Mouse (Mus musculus) brain, embryonic 14.5 days (tissue): ENCODE results near the gene Ankmy2.

ENCODE experiments used
- CTCF ChIP-seq: fragments of 200-500 bp; IDR thresholded peaks from 2 replicates; pipeline ENCODE4 v1.5.1; 2012; ENCODE audit warnings: inconsistent platforms, mild to moderate bottlenecking, moderate library complexity, borderline replicate concordance; ENCODE audit not compliant: insufficient read depth, insufficient read length; ENCODE audit errors: extremely low read depth
- POLR2A ChIP-seq: fragments of 200-500 bp; IDR thresholded peaks from 2 replicates; pipeline ENCODE4 v1.6.1; 2012; ENCODE audit warnings: mild to moderate bottlenecking, inconsistent platforms, borderline replicate concordance; ENCODE audit not compliant: poor library complexity, insufficient read depth, insufficient read length, severe bottlenecking; ENCODE audit errors: extremely low read depth

- TF ChIP-seq CTCF: no peak
- no peak for TF ChIP-seq POLR2A
These were observed 24.2 kb upstream of the Ankmy2 start for GRCm38 (mm10) chr12:36132668-36133067.
